Mouse (Mus musculus) left cerebral cortex, adult 2 months (tissue): ENCODE data around the gene Rtf2. TPM values are rescaled to one million over a fixed set of nuclear protein-coding genes. Genes with fewer than 3 reads are reported as not detected.

ENCODE experiments used
- DNase-seq, 2 experiments: peaks; one replicate each; pipeline ENCODE4 v3.0.0; 2021 to 2022; ENCODE audit warnings: low spot score in 2 of 2, mixed read lengths in 1 of 2; ENCODE audit errors: extremely low spot score in 1 of 2
- H3K27ac ChIP-seq: fragments of 200-600 bp; 2 replicates; pipeline ENCODE4 v1.8.1; 2022
- H3K4me3 ChIP-seq: fragments of 200-600 bp; 2 replicates; pipeline ENCODE4 v1.8.1; 2022
- CTCF ChIP-seq: fragments of 200-600 bp; IDR thresholded peaks from 2 replicates; pipeline ENCODE4 v1.8.1; 2022; ENCODE audit warnings: antibody characterized with exemption, mild to moderate bottlenecking, moderate library complexity
- intact Hi-C: fragments of 180-260 bp; cut with DNase I; formaldehyde crosslinking; loops from one replicate; pipeline ENCODE4 v1.15.1; 2025
- total RNA-seq, 2 experiments: library from RNA; stranded (reverse); gene quantifications; 2 replicates each; pipeline ENCODE4 v1.2.3; 2021

Gene Rtf2
- total RNA-seq, 2 experiments from 2014 or later = 71.6 to 75.9 TPM

DNA sequence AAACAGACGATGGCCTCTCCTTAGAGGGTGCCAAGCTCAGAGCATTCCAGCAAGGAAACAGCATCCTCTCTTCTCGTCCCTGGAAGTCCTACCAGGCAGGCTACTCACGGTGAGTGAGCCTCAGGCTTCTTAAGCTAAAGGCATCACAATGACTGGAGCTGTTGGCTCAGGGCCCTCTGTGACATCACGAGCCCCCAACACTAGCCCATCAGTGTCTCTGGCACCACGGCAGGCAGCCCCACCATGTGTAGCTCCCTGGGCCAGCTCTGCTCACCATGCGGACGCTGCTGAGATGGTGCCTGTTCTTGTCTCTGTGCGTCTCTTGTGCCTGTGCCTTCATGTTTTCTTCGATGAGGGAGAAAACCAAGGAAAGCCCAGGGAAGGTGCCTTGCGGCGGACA, 32.0 kb downstream of the Rtf2 start, which contains the start of gene Fam209:
Gene Fam209, plus strand, starts transcription at position 203 of the 400 bp plus-strand sequence.
- no peak within 1 kb of the TSS for H3K4me3 ChIP-seq
- DNase-seq = no peak
- no peak for TF ChIP-seq CTCF
- intact Hi-C loops = no loop called here
- H3K27ac ChIP-seq = no peak within 1 kb of the TSS

DNA sequence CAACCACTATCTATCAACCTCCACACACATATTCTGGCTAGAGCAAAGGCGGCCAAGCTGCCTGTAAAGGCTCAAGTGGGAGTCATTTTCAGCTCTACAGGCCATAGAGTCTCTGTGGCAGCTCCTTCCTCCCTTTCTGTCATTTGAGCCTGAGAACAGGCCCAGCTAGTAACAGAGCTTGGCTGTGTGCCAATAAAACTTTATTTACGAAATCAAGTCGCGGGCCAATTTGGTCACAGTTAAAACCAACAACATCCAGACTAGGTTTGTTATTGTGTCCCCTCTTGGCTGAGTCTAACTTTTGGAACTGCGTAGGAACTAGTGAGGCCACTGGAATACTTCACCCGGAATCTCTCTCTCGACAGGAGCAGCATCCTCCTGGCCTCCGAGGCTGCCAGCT, 33.2 kb downstream of the Rtf2 start:
- Histone ChIP-seq H3K4me3 (no peak overlapping the region), H3K27ac (no peak overlapping the region)
- no peak for TF ChIP-seq CTCF
- no peak for DNase-seq
- intact Hi-C loops = no loop called here

DNA sequence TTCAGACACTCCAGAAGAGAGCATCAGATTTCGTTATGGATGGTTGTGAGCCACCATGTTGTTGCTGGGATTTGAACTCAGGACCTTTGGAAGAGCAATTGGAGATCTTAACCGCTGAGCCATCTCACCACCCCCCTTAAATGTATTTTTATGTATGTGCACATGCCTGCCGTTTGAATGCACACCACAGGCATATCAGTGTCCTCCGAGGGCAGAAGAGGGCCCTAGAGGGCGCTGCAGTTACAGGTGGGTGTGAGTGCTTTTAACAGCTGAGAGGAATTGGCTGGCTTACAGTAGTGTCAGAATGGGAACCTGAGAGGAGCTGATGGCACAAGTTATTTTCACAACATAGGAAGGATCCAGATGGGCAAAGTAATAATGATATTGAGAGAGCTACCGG, 34.6 kb downstream of the Rtf2 start:
- no peak for DNase-seq
- peak; percentile 27 for TF ChIP-seq CTCF
- H3K4me3 ChIP-seq = no peak overlapping the region
- H3K27ac ChIP-seq = no peak overlapping the region
- intact Hi-C loops = loop anchor here (5.0 kb wide), 1 partner anchor 612 kb away; no protein-coding TSS in a partner anchor

DNA sequence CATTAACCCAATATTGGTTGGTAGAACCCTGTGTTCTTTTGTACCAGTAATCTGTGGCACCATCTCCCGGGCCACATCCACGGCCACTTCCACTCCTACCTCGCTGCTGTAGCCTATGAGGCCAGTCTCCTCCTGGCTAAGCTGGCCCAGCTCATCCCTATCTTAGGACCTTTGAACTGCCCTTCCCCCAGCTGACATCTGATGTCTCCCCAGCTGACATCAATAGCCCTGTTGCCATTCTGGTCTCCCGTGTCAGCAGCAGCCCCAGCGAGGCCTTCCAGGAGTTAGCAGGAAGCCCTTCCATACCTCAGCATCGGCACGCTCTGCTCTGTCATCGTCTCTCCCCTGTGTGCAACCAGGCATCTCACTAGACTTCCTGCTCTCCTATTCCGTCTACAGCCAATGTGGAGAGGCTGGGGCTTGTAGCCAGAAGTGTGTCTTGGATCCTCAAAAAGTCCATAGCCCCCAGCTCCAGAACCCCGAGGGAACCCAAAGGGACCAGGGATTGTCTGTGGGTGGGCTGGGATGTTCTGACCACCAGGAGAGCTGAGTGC, 36.4 kb downstream of the Rtf2 start:
- no peak for TF ChIP-seq CTCF
- intact Hi-C loops = loop anchor here (5.0 kb wide), 1 partner anchor 611 kb away; no protein-coding TSS in a partner anchor

DNA sequence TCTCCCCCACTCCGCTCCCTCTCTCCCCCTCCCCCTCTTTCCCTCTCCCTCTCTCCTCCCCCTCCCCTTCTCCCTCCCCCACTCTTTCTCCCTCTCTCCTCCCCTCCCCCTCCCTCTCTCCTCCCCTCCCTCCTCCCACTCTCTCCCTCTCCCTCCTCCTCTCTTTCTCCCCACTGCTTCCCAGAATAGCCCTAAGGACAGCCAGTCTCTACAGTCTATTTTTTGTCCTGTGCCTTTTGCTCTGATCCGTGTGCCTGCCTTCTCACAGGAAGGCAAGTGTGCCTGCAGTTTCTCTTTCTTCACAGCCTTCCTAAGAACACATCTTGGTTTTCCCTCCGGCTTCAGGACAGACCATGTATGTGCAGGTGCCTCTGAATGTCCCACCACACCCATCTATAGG, 37.0 kb downstream of the Rtf2 start:
- Histone ChIP-seq H3K4me3 (no peak overlapping the region), H3K27ac (no peak overlapping the region)
- TF ChIP-seq CTCF = no peak
- DNase-seq = no peak
- intact Hi-C loops = loop anchor here (5.0 kb wide), 1 partner anchor 610 kb away; no protein-coding TSS in a partner anchor

More for the DNA sequence above, 36.4 kb downstream of the Rtf2 start:
- no peak overlapping the region for H3K27ac ChIP-seq
- no peak overlapping the region for H3K4me3 ChIP-seq
- DNase-seq = no peak

DNA sequence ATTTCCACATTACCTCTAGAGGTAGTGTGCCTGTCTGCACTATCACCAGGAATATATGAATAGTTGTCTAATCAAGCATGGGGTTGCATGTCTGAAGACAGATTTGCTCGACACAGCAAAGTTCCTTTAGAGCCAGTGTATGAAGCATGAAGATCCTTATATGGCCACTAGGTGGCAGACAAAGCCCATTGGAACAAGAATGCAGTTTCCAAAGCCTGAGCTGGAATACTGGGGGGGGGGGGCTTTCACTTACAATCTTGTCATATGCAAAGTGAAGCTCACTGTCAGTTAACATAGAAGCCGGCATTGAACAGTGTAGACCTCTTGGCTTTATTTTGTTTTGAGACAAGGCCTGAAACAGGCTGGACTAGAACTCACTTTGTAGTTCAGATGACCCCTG, 37.5 kb downstream of the Rtf2 start:
- intact Hi-C loops = loop anchor here (1.0 to 5.0 kb wide), 4 partner anchors 295 to 609 kb away; no protein-coding TSS in a partner anchor

DNA sequence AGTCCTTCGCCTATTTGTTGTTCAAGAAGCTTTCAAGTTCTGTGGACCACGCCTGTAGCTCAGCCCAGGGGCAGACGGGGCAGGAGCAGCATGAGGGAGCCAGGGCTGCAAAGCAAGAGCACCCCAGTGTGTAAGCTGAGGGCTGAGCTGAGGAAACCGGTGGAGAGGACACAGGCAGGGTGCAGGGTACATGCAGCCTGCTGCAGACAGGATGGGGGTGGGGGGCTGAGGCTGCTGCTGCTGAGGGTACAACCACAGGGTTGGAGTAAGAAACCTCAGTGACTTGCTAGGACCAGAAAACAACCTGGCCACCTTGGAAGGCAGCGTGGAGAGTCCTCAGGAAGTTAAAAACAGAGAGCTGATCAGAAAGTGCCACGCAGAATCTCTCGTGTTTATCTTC, 39.9 kb downstream of the Rtf2 start:
- DNase-seq = no peak
- Histone ChIP-seq H3K27ac (no peak overlapping the region), H3K4me3 (no peak overlapping the region)
- TF ChIP-seq CTCF = no peak
- intact Hi-C loops = no loop called here

More for the DNA sequence above, 37.5 kb downstream of the Rtf2 start:
- peak; percentile 41 to 48 for DNase-seq
- Histone ChIP-seq H3K27ac (no peak overlapping the region), H3K4me3 (no peak overlapping the region)
- TF ChIP-seq CTCF = peak; percentile 76

DNA sequence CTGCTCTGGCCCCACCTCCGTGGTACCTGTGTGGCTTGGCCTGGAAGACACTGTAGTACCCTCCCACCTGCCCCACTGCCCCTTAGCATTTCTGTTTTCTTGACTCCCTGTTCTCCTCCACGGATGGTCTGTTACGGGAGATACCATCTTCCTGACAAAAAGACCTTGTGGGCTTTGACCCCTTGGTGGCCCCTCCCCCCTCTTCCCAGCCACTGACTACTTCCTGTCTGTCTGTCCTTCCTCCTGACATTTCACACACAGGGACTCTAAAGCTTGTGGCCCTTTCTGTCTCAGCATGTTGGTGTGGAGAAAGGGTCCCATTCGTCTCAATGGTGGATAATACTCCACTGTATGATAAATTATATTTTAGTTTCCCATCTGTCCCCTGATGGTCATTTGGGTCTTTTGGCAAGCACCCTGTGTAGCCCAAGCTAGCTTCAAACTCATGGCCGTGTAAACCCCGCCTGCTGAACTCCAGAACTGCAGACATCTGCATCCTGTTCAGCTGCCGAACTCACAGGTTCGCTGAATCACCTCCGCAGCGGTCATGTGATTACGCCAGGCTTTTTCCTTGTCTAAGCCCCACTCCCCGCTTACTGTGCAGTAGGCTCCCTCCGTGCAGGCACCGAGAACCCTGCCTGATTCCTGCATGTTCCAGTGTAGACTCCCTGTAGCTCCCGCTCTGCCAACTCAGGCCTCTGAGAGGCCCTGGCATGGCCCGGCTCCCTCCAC, 41.5 kb downstream of the Rtf2 start:
- no peak overlapping the region for H3K4me3 ChIP-seq
- DNase-seq = no peak
- intact Hi-C loops = no loop called here
- no peak overlapping the region for H3K27ac ChIP-seq
- TF ChIP-seq CTCF = no peak

DNA sequence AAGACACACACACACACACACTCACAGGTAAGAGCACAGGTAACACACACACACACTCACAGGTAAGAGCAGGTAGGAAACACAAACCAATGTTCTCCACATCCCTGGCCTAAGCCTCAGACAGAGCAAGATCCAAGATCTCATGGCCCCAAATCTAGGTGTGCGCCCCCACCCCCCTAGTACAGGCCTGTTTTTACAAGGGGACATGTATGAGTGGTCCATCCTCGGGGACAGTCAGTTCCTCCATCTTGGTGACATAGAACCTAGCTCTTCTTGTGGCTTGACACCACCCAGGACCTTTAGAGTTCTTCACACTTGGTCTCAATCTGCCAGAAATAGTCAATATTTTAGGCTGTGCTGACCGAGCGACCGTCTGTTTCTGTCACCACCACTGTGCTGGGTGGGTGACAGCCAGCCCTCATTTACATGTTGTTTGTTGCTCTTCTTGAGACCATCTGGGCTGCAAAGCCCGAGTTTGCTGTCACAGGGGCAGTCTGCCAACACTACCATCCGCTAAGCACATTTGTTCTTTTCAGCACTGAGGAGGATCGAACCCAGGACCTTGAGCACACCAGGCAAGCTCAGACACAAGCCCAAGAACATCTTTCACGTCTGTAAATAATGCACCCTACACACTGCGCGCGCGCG, 43.5 kb downstream of the Rtf2 start:
- Histone ChIP-seq H3K27ac (no peak overlapping the region), H3K4me3 (no peak overlapping the region)
- no peak for DNase-seq
- intact Hi-C loops = no loop called here
- TF ChIP-seq CTCF = no peak

DNA sequence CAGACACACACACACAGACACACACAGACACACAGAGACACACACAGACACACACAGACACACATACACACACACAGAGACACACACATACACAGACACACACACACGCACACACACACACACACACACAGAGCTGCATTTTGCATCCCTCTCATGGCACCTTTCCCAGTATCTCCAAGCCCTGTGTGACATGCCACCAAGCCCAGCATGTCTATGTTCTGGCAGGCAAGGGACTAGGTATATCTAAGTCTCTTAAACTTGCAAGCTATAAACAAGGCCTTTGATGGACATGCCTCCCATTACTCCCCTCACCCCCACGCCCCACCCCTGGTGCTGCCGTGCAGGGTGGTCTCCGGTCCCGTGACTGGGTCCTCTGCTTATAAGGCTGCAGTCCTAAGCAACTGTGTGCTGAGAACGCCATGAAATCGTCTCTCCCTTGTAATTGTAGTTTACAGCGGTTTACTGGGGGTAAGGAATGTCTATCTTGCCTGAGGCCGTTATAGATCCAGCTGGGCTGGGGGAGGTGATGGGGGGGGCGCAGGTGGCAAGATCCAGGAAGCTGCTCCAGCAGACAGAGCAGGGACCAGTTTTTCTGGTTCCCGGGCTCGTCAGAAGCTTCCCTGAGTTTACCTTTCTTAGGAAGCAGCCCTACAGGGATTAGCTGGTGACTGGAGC, 44.5 kb downstream of the Rtf2 start:
- no peak for DNase-seq
- H3K4me3 ChIP-seq = no peak overlapping the region
- TF ChIP-seq CTCF = no peak
- intact Hi-C loops = no loop called here
- H3K27ac ChIP-seq = no peak overlapping the region

DNA sequence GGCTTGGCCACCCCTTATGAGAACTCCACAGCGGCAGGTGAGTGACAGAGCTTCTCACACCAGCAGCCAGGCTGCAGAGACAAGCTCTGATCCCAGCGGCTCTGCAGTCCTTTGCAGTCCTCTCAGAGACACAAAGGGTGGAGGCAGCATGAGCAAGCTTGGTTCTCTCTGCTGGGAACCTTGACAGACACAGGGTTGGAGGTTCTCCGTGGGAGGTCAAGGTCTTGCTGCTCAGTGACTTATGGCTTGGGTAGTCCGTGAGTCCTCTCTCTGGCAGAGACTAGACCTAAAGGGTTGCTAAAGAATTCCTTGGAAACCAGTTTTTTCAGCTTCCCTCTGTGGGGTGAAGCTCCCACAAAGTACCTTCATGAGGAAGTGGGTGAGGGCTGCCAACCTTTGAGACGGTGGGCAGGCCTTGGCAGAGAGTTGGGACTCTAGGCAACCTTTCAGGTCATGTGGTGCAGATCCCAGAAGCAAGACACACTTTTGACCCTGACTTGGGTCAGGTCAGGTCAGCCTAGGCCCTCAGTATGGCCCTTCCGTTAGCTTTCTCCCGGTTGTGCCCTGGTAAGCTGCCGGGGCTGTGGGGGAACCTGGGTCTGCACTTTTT, 56.5 kb downstream of the Rtf2 start:
- intact Hi-C loops = no loop called here
- no peak for DNase-seq
- H3K4me3 ChIP-seq = no peak overlapping the region
- no peak for TF ChIP-seq CTCF
- no peak overlapping the region for H3K27ac ChIP-seq
